Mouse (Mus musculus) limb, embryonic 10.5 days (tissue): ENCODE results near the gene Pfkl. TPM values are rescaled to one million over a fixed set of nuclear protein-coding genes. Genes with fewer than 3 reads are reported as not detected.
A peak's percentile ranks its signal among the peaks of the same experiment; 100 is the strongest.

Experiments
- DNase-seq: peaks from one replicate; pipeline ENCODE4 v3.0.0-alpha.2; 2017; ENCODE audit warnings: low spot score
- H3K27ac ChIP-seq: fragments of 300-500 bp; sonication (generic); 2 replicates; pipeline ENCODE4 v1.5.1; 2016; ENCODE audit warnings: mild to moderate bottlenecking
- H3K27me3 ChIP-seq: fragments of 300-500 bp; sonication (generic); 2 replicates; pipeline ENCODE4 v1.6.1; 2016; ENCODE audit warnings: low read depth, mild to moderate bottlenecking; ENCODE audit not compliant: poor library complexity, severe bottlenecking
- H3K36me3 ChIP-seq: fragments of 300-500 bp; sonication (generic); 2 replicates; pipeline ENCODE4 v1.6.1; 2016; ENCODE audit warnings: mild to moderate bottlenecking, moderate library complexity
- H3K4me1 ChIP-seq: fragments of 300-500 bp; sonication (generic); 2 replicates; pipeline ENCODE4 v1.6.1; 2016
- H3K4me3 ChIP-seq: fragments of 300-500 bp; sonication (generic); 2 replicates; pipeline ENCODE4 v1.5.1; 2016; ENCODE audit warnings: mild to moderate bottlenecking, moderate library complexity
- H3K9me3 ChIP-seq: fragments of 300-500 bp; sonication (generic); replicated peaks from 2 replicates; pipeline ENCODE4 v1.6.1; 2016; ENCODE audit warnings: mild to moderate bottlenecking
- WGBS: fragments of 180-500 bp; shearing (Covaris S2); methylation state at CpG from one replicate; pipeline ENCODE4 v1.1.7; 2016; 5-methylcytosine and 5-hydroxymethylcytosine counted together
- polyA plus RNA-seq: library from polyadenylated mRNA; unstranded; fragments of >200 nt; fragmentation: Nextera tagmentation; extraction: Ambion mirVana; gene quantifications from 2 replicates; pipeline ENCODE4 v1.2.1, GENCODE M21; 2016

The Pfkl gene
- 235 and 259 TPM in 2 replicates for polyA plus RNA-seq

GRCm38 (mm10) chr10:78009945-78010293, at the start of gene Pfkl:
TSS of gene Pfkl (minus strand) at chr10:78010083.
- no peaks in the 10 kb centered on the region for H3K9me3 ChIP-seq
- peak within 1 kb of the TSS; percentile 98 for H3K27ac ChIP-seq
- peak within 1 kb of the TSS; percentile 86 for H3K4me3 ChIP-seq
- under 1% methylated on average over 9 of the region's 9 CpGs for WGBS
- peaks cover 19% of the 10 kb centered on the region for H3K36me3 ChIP-seq
- H3K4me1 ChIP-seq: peaks cover 45% of the 10 kb centered on the region
- DNase-seq: no peak
- H3K27me3 ChIP-seq: no peaks in the 10 kb centered on the region

- no peaks in the 10 kb centered on the region for H3K27me3 ChIP-seq
- H3K9me3 ChIP-seq: no peaks in the 10 kb centered on the region
- H3K36me3 ChIP-seq: no peaks in the 10 kb centered on the region
- 89% methylated on average over 8 of the region's 8 CpGs for WGBS
- no peak overlapping the region for H3K27ac ChIP-seq
- DNase-seq: no peak
- peaks cover 9% of the 10 kb centered on the region for H3K4me1 ChIP-seq
- H3K4me3 ChIP-seq: no peak overlapping the region
These were observed 47.2 kb upstream of the Pfkl start for GRCm38 (mm10) chr10:78057056-78057455.

- Histone ChIP-seq H3K4me3 (no peak overlapping the region), H3K36me3 (no peaks in the 10 kb centered on the region), H3K27ac (no peak overlapping the region), H3K27me3 (no peaks in the 10 kb centered on the region), H3K9me3 (no peaks in the 10 kb centered on the region), H3K4me1 (peaks cover 9% of the 10 kb centered on the region)
- WGBS: 77% methylated on average over 19 of the region's 19 CpGs
- no peak for DNase-seq
These were observed 45.0 kb upstream of the Pfkl start for GRCm38 (mm10) chr10:78054633-78055565.

GRCm38 (mm10) chr10:78049519-78050035, 39.7 kb upstream of the Pfkl start:
- DNase-seq: no peak
- no peak overlapping the region for H3K27ac ChIP-seq
- peaks cover 4% of the 10 kb centered on the region; the same call in 1 of the 2 replicates for H3K4me1 ChIP-seq
- no peaks in the 10 kb centered on the region for H3K9me3 ChIP-seq
- H3K4me3 ChIP-seq: no peak overlapping the region
- no peaks in the 10 kb centered on the region for H3K36me3 ChIP-seq
- 0 out of 2 replicates have a peak, but pooled peaks cover 5% of the 10 kb centered on the region for H3K27me3 ChIP-seq
- WGBS: 55% methylated on average over 11 of the region's 11 CpGs

- H3K9me3 ChIP-seq: no peaks in the 10 kb centered on the region
- 85% methylated on average over 10 of the region's 10 CpGs for WGBS
These were observed 38.3 kb upstream of the Pfkl start for GRCm38 (mm10) chr10:78048061-78048730.

GRCm38 (mm10) chr10:78046388-78046787, 36.5 kb upstream of the Pfkl start:
- peaks cover 23% of the 10 kb centered on the region for H3K27me3 ChIP-seq
- H3K36me3 ChIP-seq: no peaks in the 10 kb centered on the region
- no peaks in the 10 kb centered on the region for H3K9me3 ChIP-seq
- peaks cover 28% of the 10 kb centered on the region for H3K4me1 ChIP-seq
- WGBS: 87% methylated on average over 4 of the region's 4 CpGs
- no peak overlapping the region for H3K4me3 ChIP-seq
- no peak overlapping the region for H3K27ac ChIP-seq
- no peak for DNase-seq

More at GRCm38 (mm10) chr10:78048061-78048730, 38.3 kb upstream of the Pfkl start:
- Histone ChIP-seq H3K4me1 (peaks cover 10% of the 10 kb centered on the region), H3K27ac (no peak overlapping the region), H3K36me3 (no peaks in the 10 kb centered on the region), H3K4me3 (no peak overlapping the region), H3K27me3 (peaks cover 18% of the 10 kb centered on the region; the same call in 1 of the 2 replicates)
- no peak for DNase-seq

GRCm38 (mm10) chr10:78044531-78044930, 34.6 kb upstream of the Pfkl start:
- no peak overlapping the region for H3K27ac ChIP-seq
- peaks cover 23% of the 10 kb centered on the region for H3K27me3 ChIP-seq
- WGBS: 73% methylated on average over 1 of the region's 1 CpGs
- no peak for DNase-seq
- peaks cover 27% of the 10 kb centered on the region for H3K4me1 ChIP-seq
- H3K4me3 ChIP-seq: no peak overlapping the region
- no peaks in the 10 kb centered on the region for H3K36me3 ChIP-seq
- no peaks in the 10 kb centered on the region for H3K9me3 ChIP-seq

GRCm38 (mm10) chr10:78043406-78043836, 33.5 kb upstream of the Pfkl start, which contains the start of gene Aire:
TSS of gene Aire (minus strand) at chr10:78043610.
- peaks cover 25% of the 10 kb centered on the region for H3K4me1 ChIP-seq
- H3K9me3 ChIP-seq: no peaks in the 10 kb centered on the region
- peak within 1 kb of the TSS; percentile 64 for H3K27ac ChIP-seq
- WGBS: 3% methylated on average over 27 of the region's 27 CpGs
- H3K36me3 ChIP-seq: no peaks in the 10 kb centered on the region
- peaks cover 23% of the 10 kb centered on the region for H3K27me3 ChIP-seq
- peak within 1 kb of the TSS; percentile 32 for H3K4me3 ChIP-seq
- DNase-seq: peak; percentile 80

GRCm38 (mm10) chr10:78042697-78043405, 33.0 kb upstream of the Pfkl start:
- Histone ChIP-seq H3K4me3 (peak overlapping the region; percentile 32), H3K27me3 (peaks cover 23% of the 10 kb centered on the region), H3K27ac (peak overlapping the region; percentile 64; the same call in 1 of the 2 replicates)

GRCm38 (mm10) chr10:78042096-78042495, 32.2 kb upstream of the Pfkl start:
- H3K9me3 ChIP-seq: no peaks in the 10 kb centered on the region
- H3K27me3 ChIP-seq: peaks cover 23% of the 10 kb centered on the region
- H3K27ac ChIP-seq: peak overlapping the region; percentile 64
- 42% methylated on average over 7 of the region's 7 CpGs for WGBS
- no peaks in the 10 kb centered on the region for H3K36me3 ChIP-seq
- H3K4me1 ChIP-seq: peaks cover 25% of the 10 kb centered on the region
- peak; percentile 42 for DNase-seq
- H3K4me3 ChIP-seq: no peak overlapping the region

More at GRCm38 (mm10) chr10:78042697-78043405, 33.0 kb upstream of the Pfkl start:
- Histone ChIP-seq H3K4me1 (peaks cover 25% of the 10 kb centered on the region), H3K9me3 (no peaks in the 10 kb centered on the region), H3K36me3 (no peaks in the 10 kb centered on the region)
- 61% methylated on average over 14 of the region's 14 CpGs for WGBS
- DNase-seq: no peak

- H3K9me3 ChIP-seq: no peaks in the 10 kb centered on the region
- H3K36me3 ChIP-seq: no peaks in the 10 kb centered on the region
These were observed 31.8 kb upstream of the Pfkl start, which contains the start of gene Dnmt3l for GRCm38 (mm10) chr10:78041647-78042046. TSS of gene Dnmt3l (plus strand) at chr10:78041947.

GRCm38 (mm10) chr10:78037139-78037538, 27.3 kb upstream of the Pfkl start:
- 80% methylated on average over 4 of the region's 4 CpGs for WGBS
- Histone ChIP-seq H3K4me1 (peaks cover 7% of the 10 kb centered on the region), H3K36me3 (no peaks in the 10 kb centered on the region), H3K9me3 (no peaks in the 10 kb centered on the region), H3K27ac (no peak overlapping the region), H3K4me3 (no peak overlapping the region), H3K27me3 (no peaks in the 10 kb centered on the region; the same call in 1 of the 2 replicates)
- DNase-seq: no peak

More at GRCm38 (mm10) chr10:78041647-78042046, 31.8 kb upstream of the Pfkl start, which contains the start of gene Dnmt3l:
- DNase-seq: no peak
- Histone ChIP-seq H3K27ac (peak within 1 kb of the TSS; percentile 64), H3K4me1 (peaks cover 25% of the 10 kb centered on the region), H3K27me3 (peaks cover 23% of the 10 kb centered on the region), H3K4me3 (no peak within 1 kb of the TSS)
- WGBS: 94% methylated on average over 5 of the region's 5 CpGs
